Mouse (Mus musculus): ENCODE results near the gene Tmc3. TPM values are rescaled to one million over a fixed set of nuclear protein-coding genes. Genes with fewer than 3 reads are reported as not detected.
A peak's percentile ranks its signal among the peaks of the same experiment; 100 is the strongest.

Gene Tmc3
- polyA plus RNA-seq, 1 experiment: 0.06 TPM

DNA sequence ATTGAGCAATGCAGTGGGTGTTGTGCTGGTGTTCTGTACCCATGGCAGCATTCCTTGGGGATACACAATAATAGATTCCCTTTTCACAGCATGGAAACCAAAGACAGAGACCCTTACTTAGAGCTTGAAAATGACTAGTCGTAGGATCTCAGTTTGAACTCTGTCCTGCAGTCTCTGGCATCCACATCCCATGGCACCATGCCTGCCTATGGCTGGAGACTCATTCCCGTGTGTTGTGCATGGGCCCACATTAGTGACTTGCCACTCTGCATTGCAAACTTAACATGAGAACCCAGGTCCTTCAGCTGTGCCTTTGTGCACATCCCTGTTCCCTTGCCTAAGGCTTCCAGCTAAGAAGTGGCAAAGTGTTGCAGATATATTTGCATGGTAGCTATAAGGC lies 60.0 kb downstream of the Tmc3 start:
- Histone ChIP-seq H3K36me3 (ENCODE audit: control insufficient read depth, insufficient read depth, low read length) (peaks cover 27% of the 10 kb centered on the region), H3K4me1 (ENCODE audit: control insufficient read depth, insufficient read depth, insufficient read length, low read length) (peaks cover 3% of the 10 kb centered on the region; the same call in 1 of the 2 replicates), H3K4me3 (ENCODE audit: low read depth, low read length) (no peak overlapping the region), H3K27ac (ENCODE audit: insufficient read depth, low read depth, low read length) (no peak overlapping the region), H3K27me3 (ENCODE audit: control insufficient read depth, insufficient read depth, low read length) (no peaks in the 10 kb centered on the region)
- 91% methylated on average over 2 of the region's 2 CpGs for WGBS
- no peak for TF ChIP-seq POLR2A (IDR thresholded peaks at IDR 0.05; ENCODE audit: low read depth, low read length)
- no peak for TF ChIP-seq CTCF (IDR thresholded peaks at IDR 0.05; ENCODE audit: extremely low read depth, insufficient read length, insufficient replicate concordance, low read depth, low read length)

DNA sequence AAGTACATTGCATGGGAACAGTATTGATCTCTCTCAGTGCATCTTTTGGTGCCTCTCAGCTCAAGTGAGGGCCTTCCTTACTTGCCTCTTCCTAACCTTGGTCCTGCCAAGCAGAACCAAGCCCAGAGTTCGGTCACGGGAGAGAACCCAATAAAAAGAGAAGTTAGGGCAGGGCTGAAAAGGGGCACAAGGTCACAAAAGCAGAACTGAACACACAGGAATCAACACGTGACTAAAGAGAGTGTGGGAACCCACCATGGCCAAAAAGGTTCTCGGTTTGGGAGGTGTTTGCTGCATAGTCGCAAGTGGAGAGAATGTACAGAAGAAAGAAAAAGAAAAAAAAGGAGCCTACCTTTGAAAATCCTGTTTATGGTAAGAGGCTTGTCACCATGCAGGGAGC lies 60.7 kb downstream of the Tmc3 start:
- peaks cover 25% of the 10 kb centered on the region for H3K36me3 ChIP-seq (ENCODE audit: control insufficient read depth, insufficient read depth, low read length)
- 65% methylated on average over 5 of the region's 5 CpGs for WGBS
- no peak overlapping the region for H3K27ac ChIP-seq (ENCODE audit: insufficient read depth, low read depth, low read length)
- no peaks in the 10 kb centered on the region for H3K27me3 ChIP-seq (ENCODE audit: control insufficient read depth, insufficient read depth, low read length)
- no peak for TF ChIP-seq POLR2A (IDR thresholded peaks at IDR 0.05; ENCODE audit: low read depth, low read length)
- TF ChIP-seq CTCF (IDR thresholded peaks at IDR 0.05; ENCODE audit: extremely low read depth, insufficient read length, insufficient replicate concordance, low read depth, low read length): no peak
- peaks cover 3% of the 10 kb centered on the region; the same call in 1 of the 2 replicates for H3K4me1 ChIP-seq (ENCODE audit: control insufficient read depth, insufficient read depth, insufficient read length, low read length)
- H3K4me3 ChIP-seq (ENCODE audit: low read depth, low read length): no peak overlapping the region

DNA sequence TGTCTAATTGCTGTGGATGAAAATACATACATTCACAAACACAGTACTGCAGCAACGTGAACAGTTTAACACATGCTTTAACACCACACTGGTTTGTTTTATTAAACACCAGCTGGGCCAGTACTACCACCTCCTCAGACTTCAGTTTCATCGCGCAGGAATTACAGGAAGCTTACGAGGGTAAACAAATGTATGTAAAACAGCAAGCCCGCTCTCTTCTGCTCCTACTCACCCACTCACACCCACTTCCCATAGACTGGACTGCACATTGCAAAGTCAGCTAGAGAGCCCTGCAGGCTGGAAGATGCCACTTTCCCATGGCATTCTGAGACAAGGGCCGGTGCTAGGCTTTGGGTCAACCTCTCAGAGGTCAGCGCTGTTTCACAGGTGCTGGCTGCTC lies 64.1 kb downstream of the Tmc3 start:
- 77% methylated on average over 7 of the region's 7 CpGs for WGBS

DNA sequence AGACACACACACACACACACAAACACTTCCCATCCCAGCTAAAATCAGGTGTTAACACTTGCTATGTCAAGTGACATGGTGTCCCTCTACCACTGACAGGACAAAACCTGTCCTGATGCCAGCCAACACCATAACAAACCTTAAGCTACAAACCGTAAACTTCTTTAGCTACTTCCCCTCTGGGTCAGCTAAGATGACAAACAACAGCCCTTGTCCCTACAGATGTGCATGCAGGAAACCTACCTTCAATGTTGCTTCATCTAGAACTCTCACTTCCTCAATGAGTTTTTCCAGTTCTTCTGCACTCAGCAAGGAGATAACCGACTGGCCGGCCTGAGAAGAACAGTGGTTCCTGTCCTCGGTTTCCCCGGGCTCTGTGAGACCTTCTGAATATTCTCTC lies 65.9 kb downstream of the Tmc3 start:
- peak overlapping the region; percentile 48 for H3K27ac ChIP-seq (ENCODE audit: insufficient read depth, low read depth, low read length)
- 84% methylated on average over 5 of the region's 5 CpGs for WGBS

More for the DNA sequence above, 64.1 kb downstream of the Tmc3 start:
- TF ChIP-seq POLR2A (IDR thresholded peaks at IDR 0.05; ENCODE audit: low read depth, low read length): no peak
- no peak for TF ChIP-seq CTCF (IDR thresholded peaks at IDR 0.05; ENCODE audit: extremely low read depth, insufficient read length, insufficient replicate concordance, low read depth, low read length)
- H3K36me3 ChIP-seq (ENCODE audit: control insufficient read depth, insufficient read depth, low read length): peaks cover 11% of the 10 kb centered on the region; the same call in 1 of the 2 replicates
- H3K4me3 ChIP-seq (ENCODE audit: low read depth, low read length): 0 out of 2 replicates have a peak overlapping the region, but pooled peaks have one; percentile 9
- H3K4me1 ChIP-seq (ENCODE audit: control insufficient read depth, insufficient read depth, insufficient read length, low read length): peaks cover 3% of the 10 kb centered on the region; the same call in 1 of the 2 replicates
- H3K27me3 ChIP-seq (ENCODE audit: control insufficient read depth, insufficient read depth, low read length): no peaks in the 10 kb centered on the region
- H3K27ac ChIP-seq (ENCODE audit: insufficient read depth, low read depth, low read length): no peak overlapping the region

DNA sequence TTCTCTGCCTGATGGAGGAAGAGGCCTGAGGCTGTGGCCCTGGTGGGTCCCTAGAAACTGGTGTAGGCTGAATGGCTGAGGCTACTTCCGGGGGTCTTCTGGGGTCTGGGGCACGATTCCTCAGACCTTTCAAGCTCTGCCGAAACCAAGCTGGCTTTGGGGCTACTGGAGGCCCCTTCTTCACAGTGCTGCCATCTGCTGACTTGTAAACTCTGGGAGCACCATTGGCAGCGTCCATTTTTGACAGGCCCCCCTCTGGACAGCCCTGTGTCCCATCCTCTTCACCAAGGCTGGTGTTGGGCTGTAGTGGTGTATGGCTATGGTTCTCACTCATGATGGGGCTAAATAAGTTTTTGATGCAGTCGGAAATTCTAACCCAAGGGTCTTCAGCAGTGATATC lies 67.8 kb downstream of the Tmc3 start:
- Histone ChIP-seq H3K4me1 (ENCODE audit: control insufficient read depth, insufficient read depth, insufficient read length, low read length) (no peaks in the 10 kb centered on the region; the same call in 1 of the 2 replicates), H3K4me3 (ENCODE audit: low read depth, low read length) (peak overlapping the region; percentile 31), H3K36me3 (ENCODE audit: control insufficient read depth, insufficient read depth, low read length) (peaks cover 2% of the 10 kb centered on the region; the same call in 1 of the 2 replicates), H3K27ac (ENCODE audit: insufficient read depth, low read depth, low read length) (0 out of 2 replicates have a peak overlapping the region, but pooled peaks have one; percentile 29), H3K27me3 (ENCODE audit: control insufficient read depth, insufficient read depth, low read length) (no peaks in the 10 kb centered on the region)
- 89% methylated on average over 5 of the region's 5 CpGs for WGBS
- TF ChIP-seq POLR2A (IDR thresholded peaks at IDR 0.05; ENCODE audit: low read depth, low read length) (no peak), CTCF (IDR thresholded peaks at IDR 0.05; ENCODE audit: extremely low read depth, insufficient read length, insufficient replicate concordance, low read depth, low read length) (no peak)

More for the DNA sequence above, 65.9 kb downstream of the Tmc3 start:
- H3K36me3 ChIP-seq (ENCODE audit: control insufficient read depth, insufficient read depth, low read length): peaks cover 5% of the 10 kb centered on the region; the same call in 1 of the 2 replicates
- H3K4me3 ChIP-seq (ENCODE audit: low read depth, low read length): peak overlapping the region; percentile 19; the same call in 1 of the 2 replicates
- peaks cover 3% of the 10 kb centered on the region; the same call in 1 of the 2 replicates for H3K4me1 ChIP-seq (ENCODE audit: control insufficient read depth, insufficient read depth, insufficient read length, low read length)
- no peaks in the 10 kb centered on the region for H3K27me3 ChIP-seq (ENCODE audit: control insufficient read depth, insufficient read depth, low read length)
- TF ChIP-seq POLR2A (IDR thresholded peaks at IDR 0.05; ENCODE audit: low read depth, low read length): no peak
- no peak for TF ChIP-seq CTCF (IDR thresholded peaks at IDR 0.05; ENCODE audit: extremely low read depth, insufficient read length, insufficient replicate concordance, low read depth, low read length)

DNA sequence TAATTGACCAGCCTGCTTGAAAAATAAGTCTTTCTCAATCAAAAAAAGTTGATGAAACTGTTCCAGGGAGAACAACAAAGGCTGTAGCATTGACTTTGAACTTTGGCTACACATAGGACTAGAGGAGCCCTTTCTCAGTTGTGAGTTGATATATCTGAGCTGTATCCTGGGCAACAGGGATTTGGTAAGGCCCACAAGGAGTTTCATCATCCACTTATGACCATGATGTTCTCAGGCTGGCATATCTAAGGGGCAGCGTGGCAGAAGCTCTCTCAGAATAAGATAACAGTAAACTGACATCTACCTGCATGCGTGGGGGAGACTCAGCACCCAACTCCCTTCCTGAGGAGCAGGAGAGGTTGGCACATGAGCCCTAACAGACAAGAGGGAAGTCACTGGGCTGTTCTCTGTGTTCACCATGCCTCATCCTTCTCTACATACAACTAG lies 68.9 kb downstream of the Tmc3 start:
- Histone ChIP-seq H3K27me3 (ENCODE audit: control insufficient read depth, insufficient read depth, low read length) (no peaks in the 10 kb centered on the region), H3K36me3 (ENCODE audit: control insufficient read depth, insufficient read depth, low read length) (no peaks in the 10 kb centered on the region; the same call in 1 of the 2 replicates), H3K4me3 (ENCODE audit: low read depth, low read length) (peak overlapping the region; percentile 25; the same call in 1 of the 2 replicates), H3K27ac (ENCODE audit: insufficient read depth, low read depth, low read length) (no peak overlapping the region), H3K4me1 (ENCODE audit: control insufficient read depth, insufficient read depth, insufficient read length, low read length) (peaks cover 4% of the 10 kb centered on the region)
- 75% methylated on average over 2 of the region's 2 CpGs for WGBS
- TF ChIP-seq POLR2A (IDR thresholded peaks at IDR 0.05; ENCODE audit: low read depth, low read length): no peak

DNA sequence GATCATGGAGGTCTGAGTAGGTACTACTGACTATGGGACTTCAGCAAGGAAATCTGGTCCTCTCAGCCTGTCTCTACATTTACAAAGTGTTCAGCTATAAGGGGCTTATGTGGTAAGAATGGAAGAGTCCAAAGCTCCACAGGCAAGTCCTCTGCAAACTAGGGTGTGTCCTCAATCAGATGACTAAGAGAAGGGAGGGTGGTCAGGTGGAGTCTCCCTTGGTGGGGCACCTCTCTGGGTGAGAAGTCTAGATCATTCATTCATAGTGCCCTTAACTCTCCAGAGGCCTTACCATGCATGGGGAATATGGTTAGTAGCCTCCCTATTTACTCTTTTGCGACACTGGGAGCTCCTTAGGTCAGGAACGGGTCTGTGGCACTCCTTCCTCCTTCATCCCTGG lies 69.5 kb downstream of the Tmc3 start:
- H3K4me3 ChIP-seq (ENCODE audit: low read depth, low read length): peak overlapping the region; percentile 36
- 49% methylated on average over 2 of the region's 2 CpGs for WGBS

More for the DNA sequence above, 69.5 kb downstream of the Tmc3 start:
- TF ChIP-seq POLR2A (IDR thresholded peaks at IDR 0.05; ENCODE audit: low read depth, low read length) (no peak), CTCF (IDR thresholded peaks at IDR 0.05; ENCODE audit: extremely low read depth, insufficient read length, insufficient replicate concordance, low read depth, low read length) (no peak)
- H3K27ac ChIP-seq (ENCODE audit: insufficient read depth, low read depth, low read length): peak overlapping the region; percentile 65
- peaks cover 9% of the 10 kb centered on the region for H3K4me1 ChIP-seq (ENCODE audit: control insufficient read depth, insufficient read depth, insufficient read length, low read length)
- no peaks in the 10 kb centered on the region; the same call in 1 of the 2 replicates for H3K36me3 ChIP-seq (ENCODE audit: control insufficient read depth, insufficient read depth, low read length)
- no peaks in the 10 kb centered on the region for H3K27me3 ChIP-seq (ENCODE audit: control insufficient read depth, insufficient read depth, low read length)

Measured in small intestine, adult 2 months (tissue).